In genomic region chr11:75409679-75410575, GRCm38 (mm10) we compare ENCODE assay signal across 15 mouse cellular contexts. TPM values are rescaled to one million over a fixed set of nuclear protein-coding genes. Genes with fewer than 3 reads are reported as not detected.
A peak's percentile ranks its signal among the peaks of the same experiment; 100 is the strongest.
DNase-seq lines count a peak whose midpoint lies in the region; ATAC-seq and TF ChIP-seq lines count a peak whose summit lies in the region.
"Had no signal": no experiment of that assay in that cellular context is flagged by ENCODE, and none has a peak within 500 bp of the region (broad histone marks: within the 10 kb centered on the region; RNA-seq: fewer than 3 reads in every experiment).

No protein-coding gene starts in this region.

- POLR2A ChIA-PET in Patski (lab: Charles Lee), result interaction anchor here (0.6 to 0.9 kb wide), 2 partner anchors 45 to 226 kb away, joined by 3 to 4 read pairs; no protein-coding TSS in a partner anchor

- no peaks in the 10 kb centered on the region for H3K27me3 ChIP-seq in liver, embryonic 11.5 days (replicated peaks; ENCODE audit: control insufficient read depth, insufficient read depth, low read length)
- H3K27me3 ChIP-seq in liver, embryonic 12.5 days (replicated peaks), result no peaks in the 10 kb centered on the region
- H3K27me3 ChIP-seq in Patski, result no peaks in the 10 kb centered on the region
- H3K27me3 ChIP-seq in kidney, postnatal 0 days (ENCODE audit: insufficient read depth, low read length), result no peaks in the 10 kb centered on the region
- H3K27me3 ChIP-seq: forebrain, embryonic 13.5 days; limb, embryonic 12.5 days; neural tube, embryonic 12.5 days had no signal

- intact Hi-C loops in heart, postnatal 36 days (cut with DNase I), result loop anchor here (5.0 kb wide), 1 partner anchor 233 kb away; the partner anchor contains the start of gene Ovca2

- no peak overlapping the region for H3K4me3 ChIP-seq in liver, embryonic 11.5 days (ENCODE audit: low read depth, low read length)
- no peak overlapping the region for H3K4me3 ChIP-seq in liver, embryonic 12.5 days
- no peak overlapping the region for H3K4me3 ChIP-seq in kidney, postnatal 0 days (replicated peaks; ENCODE audit: low read depth, low read length)
- H3K4me3 ChIP-seq: forebrain, embryonic 13.5 days; limb, embryonic 12.5 days; neural tube, embryonic 12.5 days had no signal

- no peaks in the 10 kb centered on the region; the same call in 1 of the 2 replicates for H3K4me1 ChIP-seq in liver, embryonic 11.5 days (replicated peaks; ENCODE audit: control insufficient read depth, insufficient read depth, low read length)
- no peaks in the 10 kb centered on the region for H3K4me1 ChIP-seq in liver, embryonic 12.5 days
- H3K4me1 ChIP-seq in kidney, postnatal 0 days (replicated peaks; ENCODE audit: insufficient read depth, low read length), result 0 out of 2 replicates have a peak, but pooled peaks cover 3% of the 10 kb centered on the region
- H3K4me1 ChIP-seq: forebrain, embryonic 13.5 days; limb, embryonic 12.5 days had no signal

- no peak overlapping the region for H3K4me2 ChIP-seq in liver, embryonic 11.5 days
- H3K4me2 ChIP-seq in liver, embryonic 12.5 days, result no peak overlapping the region
- H3K4me2 ChIP-seq in kidney, postnatal 0 days (ENCODE audit: low read length), result no peak overlapping the region
- H3K4me2 ChIP-seq: forebrain, embryonic 13.5 days; limb, embryonic 12.5 days; neural tube, embryonic 12.5 days had no signal

- 70% methylated on average over 17 of the region's 17 CpGs for WGBS in liver, embryonic 11.5 days
- WGBS in liver, embryonic 12.5 days (ENCODE audit: insufficient replicate concordance), result 66% methylated on average over 17 of the region's 17 CpGs
- 49% methylated on average over 17 of the region's 17 CpGs for WGBS in kidney, postnatal 0 days

- no peak overlapping the region for H3K27ac ChIP-seq in liver, embryonic 11.5 days (ENCODE audit: low read depth, low read length)
- H3K27ac ChIP-seq in liver, embryonic 12.5 days, result no peak overlapping the region
- H3K27ac ChIP-seq in kidney, postnatal 0 days, result peak overlapping the region; percentile 82
- H3K27ac ChIP-seq: forebrain, embryonic 13.5 days; limb, embryonic 12.5 days; macrophage; neural tube, embryonic 12.5 days had no signal

- H3K36me3 ChIP-seq in liver, embryonic 11.5 days (ENCODE audit: control insufficient read depth, insufficient read depth, low read length), result no peaks in the 10 kb centered on the region
- H3K36me3 ChIP-seq in liver, embryonic 12.5 days, result peaks cover 27% of the 10 kb centered on the region
- no peaks in the 10 kb centered on the region for H3K36me3 ChIP-seq in kidney, postnatal 0 days (ENCODE audit: insufficient read depth, low read length)
- H3K36me3 ChIP-seq: neural tube, embryonic 12.5 days had no signal

- TF ChIP-seq CTCF in Patski (IDR thresholded peaks at IDR 0.05), result no peak
- TF ChIP-seq CTCF in kidney, postnatal 0 days (IDR thresholded peaks at IDR 0.05; ENCODE audit: low read depth), result no peak

- no peak for ATAC-seq in liver, embryonic 11.5 days (replicated peaks; ENCODE audit: low FRiP score)
- ATAC-seq in liver, embryonic 12.5 days, result no peak
- ATAC-seq in Patski, result peak; percentile 14
- peak; percentile 69 for ATAC-seq in kidney, postnatal 0 days (replicated peaks; ENCODE audit: low FRiP score, low read depth)
- ATAC-seq: forebrain, embryonic 13.5 days had no signal

- CTCF ChIA-PET in Patski (lab: Charles Lee), result interaction anchor here (0.9 to 1.1 kb wide), 4 partner anchors 8 to 50 kb away, joined by 3 to 4 read pairs (median 3); no protein-coding TSS in a partner anchor

- DNase-seq in liver, embryonic 11.5 days (ENCODE audit: low spot score), result peak; percentile 25
- peak; percentile 58 for DNase-seq in Patski (ENCODE audit: low read depth, low spot score)
- DNase-seq in kidney, postnatal 0 days (ENCODE audit: low spot score), result peak; percentile 27
- DNase-seq in thymus, postnatal 0 days (ENCODE audit: low spot score), result peak; percentile 69
- no peak for DNase-seq in embryo, embryonic 10.5 days (ENCODE audit: low spot score)
- no peak for DNase-seq in heart, postnatal 36 days
- DNase-seq in heart, adult 8-10 months (ENCODE audit: low spot score), result no peak
- DNase-seq: gastrocnemius, postnatal 36 days; heart, postnatal 4 days; right cerebral cortex, postnatal 25 days had no signal

- H3K9me3 ChIP-seq in liver, embryonic 11.5 days (ENCODE audit: control insufficient read depth, low read length), result no peaks in the 10 kb centered on the region
- no peaks in the 10 kb centered on the region for H3K9me3 ChIP-seq in liver, embryonic 12.5 days (replicated peaks)
- H3K9me3 ChIP-seq in kidney, postnatal 0 days (replicated peaks; ENCODE audit: low read length), result no peaks in the 10 kb centered on the region
- H3K9me3 ChIP-seq: forebrain, embryonic 13.5 days; limb, embryonic 12.5 days; neural tube, embryonic 12.5 days had no signal

- H3K9ac ChIP-seq in liver, embryonic 11.5 days (ENCODE audit: low read depth, low read length), result no peak overlapping the region
- no peak overlapping the region for H3K9ac ChIP-seq in liver, embryonic 12.5 days
- H3K9ac ChIP-seq in kidney, postnatal 0 days (ENCODE audit: low read depth, low read length), result peak overlapping the region; percentile 19; the same call in 1 of the 2 replicates
- H3K9ac ChIP-seq: forebrain, embryonic 13.5 days; limb, embryonic 12.5 days; neural tube, embryonic 12.5 days had no signal

- in situ Hi-C loops in Patski (cut with MboI; ENCODE audit: low pct_unique_long_range_greater_than_20kb), result loop anchor here (10.0 kb wide), 1 partner anchor 95 kb away; no protein-coding TSS in a partner anchor

RNA-seq across cellular contexts. Expression of gene Serpinf1, which starts 12.6 kb away (rescaled TPM):
- 217 and 224 TPM in 2 replicates for polyA plus RNA-seq in liver, embryonic 11.5 days (2014; fragmentation: Nextera tagmentation; extraction: Ambion mirVana)
- 158 and 172 TPM in 2 replicates for polyA plus RNA-seq in liver, embryonic 12.5 days (2016; fragmentation: Nextera tagmentation; extraction: Ambion mirVana)
- 2.5 TPM for polyA plus RNA-seq in Patski (2021)
- 90.9 and 98.4 TPM in 2 replicates for polyA plus RNA-seq in kidney, postnatal 0 days (2015; fragmentation: Nextera tagmentation; extraction: Ambion mirVana)
- polyA plus RNA-seq in thymus, postnatal 0 days (2015; fragmentation: Nextera tagmentation; extraction: Ambion mirVana), result 44.9 and 47.7 TPM in 2 replicates
- total RNA-seq in heart, postnatal 36 days (2021), result 10 to 100 TPM; 25.4 to 26.1 TPM
- total RNA-seq in heart, adult 8-10 months (2022), result 10 to 100 TPM; 13.2 to 18.3 (median 16.8) TPM

RNA-seq across cellular contexts. Expression of gene Serpinf2, which starts 29.5 kb away (rescaled TPM):
- polyA plus RNA-seq in liver, embryonic 11.5 days (2014; fragmentation: Nextera tagmentation; extraction: Ambion mirVana), result 321 and 377 TPM in 2 replicates
- polyA plus RNA-seq in liver, embryonic 12.5 days (2016; fragmentation: Nextera tagmentation; extraction: Ambion mirVana), result 351 and 375 TPM in 2 replicates
- 0.04 TPM for polyA plus RNA-seq in Patski (2021)
- polyA plus RNA-seq in kidney, postnatal 0 days (2015; fragmentation: Nextera tagmentation; extraction: Ambion mirVana), result 45.2 and 57.0 TPM in 2 replicates
- 0.10 TPM in 1 of 2 replicates, not detected in the other for polyA plus RNA-seq in thymus, postnatal 0 days (2015; fragmentation: Nextera tagmentation; extraction: Ambion mirVana)
- total RNA-seq in heart, postnatal 36 days (2021), result not detected
- total RNA-seq in heart, adult 8-10 months (2022), result not detected
- total RNA-seq: gastrocnemius, postnatal 36 days had no signal
- polyA plus RNA-seq: forebrain, embryonic 13.5 days; macrophage had no signal

RNA-seq across cellular contexts. Expression of gene Wdr81, which starts 44.6 kb away (rescaled TPM):
- 21.8 and 21.9 TPM in 2 replicates for polyA plus RNA-seq in liver, embryonic 11.5 days (2014; fragmentation: Nextera tagmentation; extraction: Ambion mirVana)
- polyA plus RNA-seq in liver, embryonic 12.5 days (2016; fragmentation: Nextera tagmentation; extraction: Ambion mirVana), result 24.8 and 25.0 TPM in 2 replicates
- 28.9 TPM for polyA plus RNA-seq in Patski (2021)
- polyA plus RNA-seq in kidney, postnatal 0 days (2015; fragmentation: Nextera tagmentation; extraction: Ambion mirVana), result 4.9 and 5.3 TPM in 2 replicates
- polyA plus RNA-seq in thymus, postnatal 0 days (2015; fragmentation: Nextera tagmentation; extraction: Ambion mirVana), result 5.7 and 5.9 TPM in 2 replicates
- total RNA-seq in heart, postnatal 36 days (2021), result 10 to 100 TPM in 1 of 2 experiments, 1 to 10 TPM in 1; 8.7 to 10.4 TPM
- total RNA-seq in heart, adult 8-10 months (2022), result 10 to 100 TPM in 1 of 4 experiments, 1 to 10 TPM in 3; 7.9 to 10.1 (median 8.8) TPM

RNA-seq across cellular contexts. Expression of gene Tlcd2, which starts 51.6 kb away (rescaled TPM):
- polyA plus RNA-seq in liver, embryonic 11.5 days (2014; fragmentation: Nextera tagmentation; extraction: Ambion mirVana), result 29.8 and 33.0 TPM in 2 replicates
- 19.6 and 21.4 TPM in 2 replicates for polyA plus RNA-seq in liver, embryonic 12.5 days (2016; fragmentation: Nextera tagmentation; extraction: Ambion mirVana)
- 0.85 TPM for polyA plus RNA-seq in Patski (2021)
- polyA plus RNA-seq in kidney, postnatal 0 days (2015; fragmentation: Nextera tagmentation; extraction: Ambion mirVana), result 9.3 and 11.8 TPM in 2 replicates
- 9.7 and 13.8 TPM in 2 replicates for polyA plus RNA-seq in thymus, postnatal 0 days (2015; fragmentation: Nextera tagmentation; extraction: Ambion mirVana)
- total RNA-seq in heart, postnatal 36 days (2021), result 1 to 10 TPM; 5.4 to 7.1 TPM
- total RNA-seq in heart, adult 8-10 months (2022), result 1 to 10 TPM; 2.8 to 5.1 (median 4.0) TPM

Comparison
In these comparisons a context has a peak if more than half of its experiments do, and no peak if none do; other contexts are left out.
1. ATAC-seq: peak in Patski (single experiment) and kidney, postnatal 0 days (single experiment); none in liver, embryonic 11.5 days (single experiment) and liver, embryonic 12.5 days (single experiment).
2. DNase-seq: peak in liver, embryonic 11.5 days (single experiment), Patski (single experiment), kidney, postnatal 0 days (single experiment) and thymus, postnatal 0 days (single experiment); none in embryo, embryonic 10.5 days (single experiment), heart, postnatal 36 days (0 of 2) and heart, adult 8-10 months (single experiment).
3. RNA of gene Serpinf1, which starts 12.6 kb away (polyA plus RNA-seq): 217 to 224 TPM in liver, embryonic 11.5 days, 158 to 172 TPM in liver, embryonic 12.5 days, 90.9 to 98.4 TPM in kidney, postnatal 0 days and 44.9 to 47.7 TPM in thymus, postnatal 0 days; 2.5 TPM in Patski (single experiment); every median in the first group is over 10 times any median in the second.
4. RNA of gene Serpinf2, which starts 29.5 kb away (polyA plus RNA-seq): 351 to 375 TPM in liver, embryonic 12.5 days, 321 to 377 TPM in liver, embryonic 11.5 days and 45.2 to 57.0 TPM in kidney, postnatal 0 days; 0.10 TPM in thymus, postnatal 0 days and 0.04 TPM in Patski (single experiment); every median in the first group is over 10 times any median in the second.